Mouse (Mus musculus): ENCODE measurements at regions not wholly inside any gene's neighbourhood (a gene's known extent, or its start where the extent isn't known, plus 50 kb on each side); places are given as distances from the start of the nearest gene placed in this dataset.

- intact Hi-C loops (cut with DNase I), result no loop called here
- DNase-seq, result no peak
Measured at GRCm38 (mm10) chr8:75353786-75354185, 52.6 kb downstream of the Gm10358 start.

- no peak for DNase-seq
- intact Hi-C loops (cut with DNase I), result no loop called here
Measured at GRCm38 (mm10) chr8:75350141-75350540, 56.2 kb downstream of the Gm10358 start.

GRCm38 (mm10) chr8:75348047-75348446 lies 58.3 kb downstream of the Gm10358 start:
- intact Hi-C loops (cut with DNase I), result no loop called here
- DNase-seq, result no peak

- no peak for DNase-seq
- intact Hi-C loops (cut with DNase I), result no loop called here
Measured at GRCm38 (mm10) chr8:75320614-75321013, 85.8 kb downstream of the Gm10358 start.

GRCm38 (mm10) chr8:75318526-75318925 lies 87.9 kb downstream of the Gm10358 start:
- no peak for DNase-seq
- intact Hi-C loops (cut with DNase I), result no loop called here

- intact Hi-C loops (cut with DNase I), result no loop called here
- DNase-seq, result peak; percentile 27 to 52
Measured at GRCm38 (mm10) chr8:75315886-75316285, 90.5 kb downstream of the Gm10358 start.

- no peak for DNase-seq
- intact Hi-C loops (cut with DNase I), result no loop called here
Measured at GRCm38 (mm10) chr8:75309463-75309862, 95.7 kb downstream of the Rasd2 start.

GRCm38 (mm10) chr8:75291921-75292320 lies 78.2 kb downstream of the Rasd2 start:
- intact Hi-C loops (cut with DNase I), result no loop called here
- DNase-seq, result no peak

GRCm38 (mm10) chr8:75289933-75290332 lies 76.2 kb downstream of the Rasd2 start:
- intact Hi-C loops (cut with DNase I), result no loop called here
- no peak for DNase-seq
